Mouse (Mus musculus): Measurements from ENCODE around the gene Dennd2d. TPM values are rescaled to one million over a fixed set of nuclear protein-coding genes. Genes with fewer than 3 reads are reported as not detected.

Gene Dennd2d
- 0.48 and 0.95 TPM in 2 replicates for polyA plus RNA-seq (2014; fragmentation: Nextera tagmentation; extraction: Ambion mirVana)

DNA sequence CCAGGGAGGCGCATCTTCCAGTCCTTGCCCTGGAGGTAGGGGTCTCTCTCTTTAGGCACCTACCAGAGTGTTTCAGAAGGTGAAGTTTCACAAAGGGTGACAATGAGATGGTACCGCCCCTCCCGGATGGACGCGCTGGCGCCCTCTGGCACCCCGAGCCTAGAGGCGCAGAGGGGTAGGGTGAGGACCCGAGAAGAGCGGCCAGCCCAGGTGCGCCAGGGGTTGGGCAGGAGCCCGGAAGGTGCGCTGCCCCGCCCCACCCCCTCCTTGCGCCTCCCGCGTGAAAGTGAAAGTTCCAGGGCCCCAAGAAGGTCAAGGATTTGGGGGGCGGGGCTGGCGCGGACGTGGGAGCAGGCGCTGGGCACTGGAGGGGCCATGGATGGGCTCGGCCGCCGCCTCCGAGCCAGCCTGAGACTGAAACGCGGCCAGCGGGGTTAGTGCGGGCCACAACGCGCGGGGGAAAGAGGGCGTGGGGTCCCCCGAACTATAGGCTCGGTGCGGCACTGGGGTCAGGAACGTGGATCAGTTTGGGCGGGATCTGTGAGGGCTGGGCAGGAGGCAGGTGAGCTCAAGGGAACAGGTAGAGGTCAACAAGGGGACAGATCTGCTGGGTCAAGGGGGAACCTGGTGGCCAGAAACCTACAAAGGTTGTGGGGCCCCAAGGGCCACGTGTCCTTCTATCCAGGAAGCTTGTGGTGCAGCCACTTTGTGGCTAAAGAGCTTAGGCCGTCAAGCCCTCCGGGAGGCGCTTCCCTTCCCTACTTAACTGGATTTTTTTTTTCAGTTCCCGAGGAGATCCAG is at the start of gene Dennd2d:
Gene Dennd2d (plus strand): TSS at position 125 of the 801 bp plus-strand sequence.
- Histone ChIP-seq H3K27ac (ENCODE audit: low read depth, low read length) (no peak within 1 kb of the TSS), H3K9me3 (ENCODE audit: control insufficient read depth, low read length) (no peaks in the 10 kb centered on the region), H3K27me3 (ENCODE audit: control insufficient read depth, insufficient read depth, low read length) (no peaks in the 10 kb centered on the region), H3K4me3 (ENCODE audit: low read depth, low read length) (peak within 1 kb of the TSS; percentile 50), H3K4me2 (ENCODE audit: low read depth, low read length, severe bottlenecking) (peak within 1 kb of the TSS; percentile 97), H3K36me3 (ENCODE audit: control insufficient read depth, insufficient read depth, low read length) (no peaks in the 10 kb centered on the region), H3K9ac (ENCODE audit: low read length) (peak within 1 kb of the TSS; percentile 64), H3K4me1 (replicated peaks; ENCODE audit: control insufficient read depth, insufficient read depth, low read length) (no peaks in the 10 kb centered on the region; the same call in 1 of the 2 replicates)
- WGBS = 2% methylated on average over 44 of the region's 44 CpGs
- ATAC-seq (replicated peaks; ENCODE audit: low FRiP score) (peak; percentile 81), DNase-seq (ENCODE audit: low spot score) (peak; percentile 65)

DNA sequence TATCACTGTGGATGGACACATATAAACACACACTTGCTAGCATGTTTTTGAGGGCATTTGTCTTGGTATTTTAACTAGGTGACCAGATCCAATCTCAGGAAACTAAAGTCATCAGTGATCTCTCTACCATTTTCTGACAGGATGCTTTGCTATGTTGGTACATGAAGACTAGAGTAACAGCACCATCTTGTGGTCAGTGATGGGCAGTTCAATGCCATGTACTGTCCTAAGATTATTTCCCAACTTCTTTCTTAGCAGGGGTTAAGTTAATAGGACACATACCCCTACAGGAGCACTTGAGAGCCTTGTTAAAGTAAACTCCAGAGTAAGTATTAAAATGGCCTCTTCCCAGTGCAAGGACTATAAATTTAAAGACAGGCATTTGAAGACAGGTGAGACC is 33.6 kb upstream of the Dennd2d start:
- no peak overlapping the region for H3K4me3 ChIP-seq (ENCODE audit: low read depth, low read length)
- ATAC-seq (replicated peaks; ENCODE audit: low FRiP score) (peak; percentile 85), DNase-seq (ENCODE audit: low spot score) (no peak)
- H3K9ac ChIP-seq (ENCODE audit: low read length) = no peak overlapping the region
- H3K27ac ChIP-seq (ENCODE audit: low read depth, low read length) = no peak overlapping the region
- no peak overlapping the region for H3K4me2 ChIP-seq (ENCODE audit: low read depth, low read length, severe bottlenecking)
- no peaks in the 10 kb centered on the region for H3K9me3 ChIP-seq (ENCODE audit: control insufficient read depth, low read length)
- no peaks in the 10 kb centered on the region for H3K4me1 ChIP-seq (replicated peaks; ENCODE audit: control insufficient read depth, insufficient read depth, low read length)
- no peaks in the 10 kb centered on the region for H3K27me3 ChIP-seq (ENCODE audit: control insufficient read depth, insufficient read depth, low read length)
- no peaks in the 10 kb centered on the region for H3K36me3 ChIP-seq (ENCODE audit: control insufficient read depth, insufficient read depth, low read length)

DNA sequence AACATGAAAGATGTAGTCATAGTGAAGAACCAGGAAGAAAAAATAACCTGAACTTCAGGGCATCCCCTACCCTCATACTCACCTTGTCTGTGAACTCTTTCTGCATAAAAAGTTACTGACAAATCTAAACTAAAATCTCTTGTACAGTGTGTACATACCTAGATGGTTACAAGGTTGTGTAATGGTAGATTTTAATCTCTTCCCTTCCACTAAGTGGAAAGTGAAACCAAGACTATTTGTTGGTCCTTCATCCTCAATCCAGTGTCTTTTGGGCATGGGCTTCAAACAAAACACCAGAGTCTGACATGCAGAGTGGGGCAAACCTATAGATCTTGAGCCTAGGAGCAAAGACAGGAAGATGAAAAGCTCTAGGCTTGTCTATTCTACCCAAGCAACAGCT is 33.2 kb upstream of the Dennd2d start:
- no peaks in the 10 kb centered on the region for H3K36me3 ChIP-seq (ENCODE audit: control insufficient read depth, insufficient read depth, low read length)
- peak; percentile 27; the same call in 1 of the 2 replicates for ATAC-seq (replicated peaks; ENCODE audit: low FRiP score)

DNA sequence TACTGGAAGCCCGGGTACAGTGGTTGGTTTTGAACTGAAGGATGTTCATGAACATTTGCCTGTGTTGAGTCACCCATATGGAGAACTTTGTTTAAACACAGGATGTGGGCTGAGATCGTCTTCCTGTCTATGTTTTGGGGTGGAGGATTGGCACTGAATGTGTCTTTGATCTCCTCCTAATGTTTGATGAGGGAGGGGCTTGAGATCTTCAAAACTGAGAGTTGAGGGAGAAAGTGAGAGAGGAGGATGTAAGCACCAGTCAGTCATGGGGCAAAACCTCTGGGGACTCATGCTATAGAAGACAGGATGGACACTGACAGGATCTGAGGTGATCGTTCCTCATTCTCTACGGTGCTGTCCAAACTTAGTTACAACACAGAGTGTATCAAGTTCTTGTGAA is 32.6 kb upstream of the Dennd2d start:
- Histone ChIP-seq H3K36me3 (ENCODE audit: control insufficient read depth, insufficient read depth, low read length) (no peaks in the 10 kb centered on the region), H3K4me2 (ENCODE audit: low read depth, low read length, severe bottlenecking) (no peak overlapping the region), H3K4me1 (replicated peaks; ENCODE audit: control insufficient read depth, insufficient read depth, low read length) (no peaks in the 10 kb centered on the region), H3K9me3 (ENCODE audit: control insufficient read depth, low read length) (no peaks in the 10 kb centered on the region), H3K9ac (ENCODE audit: low read length) (no peak overlapping the region), H3K27ac (ENCODE audit: low read depth, low read length) (no peak overlapping the region), H3K4me3 (ENCODE audit: low read depth, low read length) (no peak overlapping the region), H3K27me3 (ENCODE audit: control insufficient read depth, insufficient read depth, low read length) (no peaks in the 10 kb centered on the region)
- 83% methylated on average over 4 of the region's 4 CpGs for WGBS
- DNase-seq (ENCODE audit: low spot score) = no peak
- no peak for ATAC-seq (replicated peaks; ENCODE audit: low FRiP score)

More for the DNA sequence above, 33.2 kb upstream of the Dennd2d start:
- H3K4me3 ChIP-seq (ENCODE audit: low read depth, low read length) = no peak overlapping the region
- H3K27ac ChIP-seq (ENCODE audit: low read depth, low read length) = no peak overlapping the region
- no peaks in the 10 kb centered on the region for H3K9me3 ChIP-seq (ENCODE audit: control insufficient read depth, low read length)
- no peaks in the 10 kb centered on the region for H3K4me1 ChIP-seq (replicated peaks; ENCODE audit: control insufficient read depth, insufficient read depth, low read length)
- DNase-seq (ENCODE audit: low spot score) = no peak
- no peak overlapping the region for H3K4me2 ChIP-seq (ENCODE audit: low read depth, low read length, severe bottlenecking)
- H3K27me3 ChIP-seq (ENCODE audit: control insufficient read depth, insufficient read depth, low read length) = no peaks in the 10 kb centered on the region
- H3K9ac ChIP-seq (ENCODE audit: low read length) = no peak overlapping the region

DNA sequence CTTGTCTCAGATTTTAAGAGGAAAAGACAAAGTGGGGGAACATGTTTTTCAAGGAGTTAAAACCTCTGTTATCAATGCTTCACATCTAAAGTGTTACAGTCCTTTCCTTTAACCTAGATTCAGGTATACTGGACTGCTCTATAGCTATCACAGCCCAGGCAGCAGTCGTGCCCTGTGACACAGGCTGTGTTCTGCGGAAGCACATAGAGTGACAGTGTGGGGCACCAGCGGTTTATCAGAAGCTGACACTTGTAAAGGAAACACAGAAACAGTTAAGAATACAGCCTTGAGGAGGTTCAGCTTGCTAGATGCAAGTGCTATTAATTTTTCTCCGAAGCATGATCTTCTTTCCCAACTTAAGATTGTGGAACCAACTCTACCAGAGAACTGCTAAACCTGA is 29.6 kb upstream of the Dennd2d start:
- Histone ChIP-seq H3K9ac (ENCODE audit: low read length) (no peak overlapping the region), H3K4me1 (replicated peaks; ENCODE audit: control insufficient read depth, insufficient read depth, low read length) (no peaks in the 10 kb centered on the region), H3K36me3 (ENCODE audit: control insufficient read depth, insufficient read depth, low read length) (no peaks in the 10 kb centered on the region), H3K27ac (ENCODE audit: low read depth, low read length) (no peak overlapping the region), H3K4me2 (ENCODE audit: low read depth, low read length, severe bottlenecking) (no peak overlapping the region), H3K27me3 (ENCODE audit: control insufficient read depth, insufficient read depth, low read length) (no peaks in the 10 kb centered on the region), H3K4me3 (ENCODE audit: low read depth, low read length) (no peak overlapping the region), H3K9me3 (ENCODE audit: control insufficient read depth, low read length) (no peaks in the 10 kb centered on the region)
- WGBS = 88% methylated on average over 4 of the region's 4 CpGs
- no peak for DNase-seq (ENCODE audit: low spot score)
- no peak for ATAC-seq (replicated peaks; ENCODE audit: low FRiP score)

DNA sequence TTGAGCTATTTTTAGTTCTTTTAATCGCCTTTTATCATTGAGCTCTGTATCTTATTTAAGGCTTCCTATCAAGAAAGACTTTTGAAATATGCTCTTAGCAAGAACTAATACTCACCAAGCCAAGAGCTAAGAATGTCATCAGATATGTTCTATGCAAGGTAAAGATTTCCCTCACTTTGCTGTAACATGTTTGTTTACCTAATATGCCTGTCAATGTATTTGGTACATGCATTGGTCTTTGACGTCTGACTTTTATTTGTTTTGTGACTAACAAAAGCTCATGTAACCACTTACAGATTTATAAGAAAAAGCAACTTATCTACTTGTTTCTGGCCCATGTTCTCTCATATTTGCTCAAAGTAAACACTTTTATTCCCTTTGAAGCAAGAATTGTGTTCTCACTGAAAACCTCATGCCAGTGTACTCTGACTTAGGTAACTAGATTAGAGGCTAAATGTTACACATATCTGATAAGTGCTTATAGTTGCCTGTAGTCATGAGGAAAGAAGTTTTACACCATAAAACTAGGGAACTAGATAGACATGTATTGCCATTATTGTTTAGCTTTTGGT is 24.8 kb upstream of the Dennd2d start:
- H3K36me3 ChIP-seq (ENCODE audit: control insufficient read depth, insufficient read depth, low read length) = no peaks in the 10 kb centered on the region
- H3K4me1 ChIP-seq (replicated peaks; ENCODE audit: control insufficient read depth, insufficient read depth, low read length) = no peaks in the 10 kb centered on the region
- H3K9ac ChIP-seq (ENCODE audit: low read length) = no peak overlapping the region
- no peak overlapping the region for H3K4me3 ChIP-seq (ENCODE audit: low read depth, low read length)
- no peaks in the 10 kb centered on the region for H3K9me3 ChIP-seq (ENCODE audit: control insufficient read depth, low read length)
- ATAC-seq (replicated peaks; ENCODE audit: low FRiP score) (no peak), DNase-seq (ENCODE audit: low spot score) (no peak)
- WGBS = 88% methylated on average over 2 of the region's 2 CpGs
- H3K27ac ChIP-seq (ENCODE audit: low read depth, low read length) = no peak overlapping the region
- no peak overlapping the region for H3K4me2 ChIP-seq (ENCODE audit: low read depth, low read length, severe bottlenecking)
- no peaks in the 10 kb centered on the region for H3K27me3 ChIP-seq (ENCODE audit: control insufficient read depth, insufficient read depth, low read length)

DNA sequence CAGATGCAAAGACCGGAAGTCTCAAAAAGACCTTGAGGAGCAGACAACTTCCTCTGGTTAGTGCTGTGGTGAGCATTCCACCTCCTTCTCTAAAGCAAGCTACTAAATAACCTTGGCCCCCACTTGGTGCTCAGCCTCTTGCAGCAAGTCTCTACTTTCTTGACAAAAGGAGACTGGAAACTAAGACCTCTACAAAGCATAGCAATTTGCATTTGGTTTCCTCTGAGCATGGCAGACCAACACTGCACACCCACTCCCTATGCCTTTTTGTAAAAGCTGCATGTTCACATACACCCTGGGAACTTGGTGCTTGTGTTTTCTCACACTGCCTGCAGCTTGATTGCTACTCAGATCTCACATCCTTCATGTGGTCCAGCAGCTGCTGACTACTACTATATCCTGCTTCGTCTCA is 20.1 kb upstream of the Dennd2d start:
- H3K27me3 ChIP-seq (ENCODE audit: control insufficient read depth, insufficient read depth, low read length) = no peaks in the 10 kb centered on the region
- no peaks in the 10 kb centered on the region for H3K4me1 ChIP-seq (replicated peaks; ENCODE audit: control insufficient read depth, insufficient read depth, low read length)
- no peak overlapping the region for H3K4me3 ChIP-seq (ENCODE audit: low read depth, low read length)
- H3K9me3 ChIP-seq (ENCODE audit: control insufficient read depth, low read length) = no peaks in the 10 kb centered on the region
- WGBS = 94% methylated on average over 2 of the region's 2 CpGs
- H3K4me2 ChIP-seq (ENCODE audit: low read depth, low read length, severe bottlenecking) = no peak overlapping the region
- no peak for DNase-seq (ENCODE audit: low spot score)
- no peak for ATAC-seq (replicated peaks; ENCODE audit: low FRiP score)
- H3K9ac ChIP-seq (ENCODE audit: low read length) = no peak overlapping the region
- no peak overlapping the region for H3K27ac ChIP-seq (ENCODE audit: low read depth, low read length)
- H3K36me3 ChIP-seq (ENCODE audit: control insufficient read depth, insufficient read depth, low read length) = no peaks in the 10 kb centered on the region

DNA sequence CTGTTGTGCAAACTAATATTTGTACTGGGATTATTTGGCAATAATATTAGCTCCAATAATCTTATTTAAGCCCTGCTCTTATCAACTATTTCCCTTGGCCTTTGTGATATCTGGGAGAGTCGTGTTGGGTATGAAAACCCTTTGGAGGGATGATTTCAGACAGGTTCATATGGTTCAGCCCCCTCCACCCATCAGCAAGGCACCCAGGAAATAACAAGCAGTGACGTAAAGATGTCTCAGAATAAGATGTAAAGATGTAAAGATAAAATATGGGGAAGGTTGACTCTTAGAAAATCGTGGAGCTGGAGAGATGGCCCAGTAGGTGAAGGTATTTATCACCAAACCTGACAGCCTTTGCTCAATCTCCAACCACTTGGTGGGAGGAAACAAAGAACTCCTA is 19.7 kb upstream of the Dennd2d start:
- no peak overlapping the region for H3K9ac ChIP-seq (ENCODE audit: low read length)
- 68% methylated on average over 3 of the region's 3 CpGs for WGBS
- no peaks in the 10 kb centered on the region for H3K36me3 ChIP-seq (ENCODE audit: control insufficient read depth, insufficient read depth, low read length)
- H3K9me3 ChIP-seq (ENCODE audit: control insufficient read depth, low read length) = no peaks in the 10 kb centered on the region
- H3K27me3 ChIP-seq (ENCODE audit: control insufficient read depth, insufficient read depth, low read length) = no peaks in the 10 kb centered on the region
- H3K27ac ChIP-seq (ENCODE audit: low read depth, low read length) = no peak overlapping the region
- H3K4me1 ChIP-seq (replicated peaks; ENCODE audit: control insufficient read depth, insufficient read depth, low read length) = no peaks in the 10 kb centered on the region
- H3K4me3 ChIP-seq (ENCODE audit: low read depth, low read length) = no peak overlapping the region
- DNase-seq (ENCODE audit: low spot score) (no peak), ATAC-seq (replicated peaks; ENCODE audit: low FRiP score) (no peak)
- no peak overlapping the region for H3K4me2 ChIP-seq (ENCODE audit: low read depth, low read length, severe bottlenecking)

DNA sequence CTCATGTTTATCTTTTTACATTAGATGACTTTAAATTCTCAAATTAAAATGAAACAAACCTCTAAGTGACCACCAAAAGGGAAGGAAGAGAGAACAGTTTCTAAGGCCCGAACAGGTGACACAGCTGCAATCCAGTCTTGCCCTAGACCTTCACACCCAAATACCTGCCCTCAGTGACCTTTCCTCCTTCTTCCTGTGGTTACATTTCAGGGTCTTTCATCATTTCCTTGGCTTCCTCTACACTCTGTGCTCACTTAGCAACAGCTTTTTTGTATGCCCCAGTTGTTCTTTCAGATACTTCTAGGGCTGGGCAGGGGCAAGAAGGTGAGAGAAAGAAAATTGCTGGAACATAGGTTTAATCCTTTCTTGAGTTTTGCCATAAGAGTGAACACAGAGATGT is 17.5 kb upstream of the Dennd2d start:
- no peak overlapping the region for H3K27ac ChIP-seq (ENCODE audit: low read depth, low read length)
- no peaks in the 10 kb centered on the region for H3K4me1 ChIP-seq (replicated peaks; ENCODE audit: control insufficient read depth, insufficient read depth, low read length)
- ATAC-seq (replicated peaks; ENCODE audit: low FRiP score) = no peak
- no peak overlapping the region for H3K9ac ChIP-seq (ENCODE audit: low read length)
- H3K27me3 ChIP-seq (ENCODE audit: control insufficient read depth, insufficient read depth, low read length) = no peaks in the 10 kb centered on the region
- no peaks in the 10 kb centered on the region for H3K9me3 ChIP-seq (ENCODE audit: control insufficient read depth, low read length)
- no peak overlapping the region for H3K4me3 ChIP-seq (ENCODE audit: low read depth, low read length)
- H3K36me3 ChIP-seq (ENCODE audit: control insufficient read depth, insufficient read depth, low read length) = no peaks in the 10 kb centered on the region
- 90% methylated on average over 1 of the region's 1 CpGs for WGBS
- no peak for DNase-seq (ENCODE audit: low spot score)
- H3K4me2 ChIP-seq (ENCODE audit: low read depth, low read length, severe bottlenecking) = no peak overlapping the region
